ENCODE assay signal across 8 mouse cellular contexts in genomic region chr15:81584913-81585745, GRCm38 (mm10). TPM values are rescaled to one million over a fixed set of nuclear protein-coding genes. Genes with fewer than 3 reads are reported as not detected.
DNase-seq lines count a peak whose midpoint lies in the region; ATAC-seq lines count a peak whose summit lies in the region.

Gene Ep300 (plus strand): TSS chr15:81585351.

- DNase-seq in adipocyte (ENCODE audit: low spot score): peak; percentile 92
- peak; percentile 96 for DNase-seq in embryo, embryonic 10 days (ENCODE audit: low spot score)
- DNase-seq in gastrocnemius, postnatal 10 days: peak; percentile 96
- peak; percentile 99 for DNase-seq in induced T-regulatory cell, adult 2 months (ENCODE audit: low read depth)
- peak; percentile 91 to 95 for DNase-seq in left cerebral cortex, adult 9 months (ENCODE audit: low spot score in 2 of 2)
- DNase-seq in right cerebral cortex, postnatal 14 days: peak; percentile 98
- DNase-seq in urinary bladder, postnatal 36 days (ENCODE audit: low spot score in 2 of 2): peak; percentile 91 to 97

- peak; percentile 85 for ATAC-seq in megakaryocyte progenitor cell, adult 5-6 weeks (replicated peaks; ENCODE audit: poor library complexity)

RNA-seq across cellular contexts. Expression of gene Ep300, which starts in this region (rescaled TPM):
- total RNA-seq in gastrocnemius, postnatal 10 days (2021): 10 to 100 TPM; 31.2 to 38.4 TPM
- total RNA-seq in megakaryocyte progenitor cell, adult 5-6 weeks (2015): 112 and 132 TPM in 2 replicates
- total RNA-seq in megakaryocyte progenitor cell, adult 5-6 weeks (2017): 22.4 and 23.7 TPM in 2 replicates

Comparison
In these comparisons a context has a peak if more than half of its experiments do, and no peak if none do; other contexts are left out.
1. Peak in every context shown above with its lines: DNase-seq and ATAC-seq.